Mouse (Mus musculus) layer of hippocampus, postnatal 14 days (tissue): ENCODE measurements around the gene Gtpbp1. TPM values are rescaled to one million over a fixed set of nuclear protein-coding genes. Genes with fewer than 3 reads are reported as not detected.

ENCODE experiments used
- DNase-seq, 2 experiments: peaks; one replicate each; pipeline ENCODE4 v3.0.0; 2021 to 2022; ENCODE audit warnings: low spot score in 2 of 2, mixed read lengths in 1 of 2
- total RNA-seq, 2 experiments: library from RNA; stranded (reverse); gene quantifications; 2 replicates each; pipeline ENCODE4 v1.2.3; 2021

Gtpbp1 gene
- total RNA-seq, 2 experiments from 2014 or later = 43.3 to 44.1 TPM

GRCm38 (mm10) chr15:79720796-79721195 lies 30.2 kb downstream of the Gtpbp1 start:
- no peak for DNase-seq

DNA sequence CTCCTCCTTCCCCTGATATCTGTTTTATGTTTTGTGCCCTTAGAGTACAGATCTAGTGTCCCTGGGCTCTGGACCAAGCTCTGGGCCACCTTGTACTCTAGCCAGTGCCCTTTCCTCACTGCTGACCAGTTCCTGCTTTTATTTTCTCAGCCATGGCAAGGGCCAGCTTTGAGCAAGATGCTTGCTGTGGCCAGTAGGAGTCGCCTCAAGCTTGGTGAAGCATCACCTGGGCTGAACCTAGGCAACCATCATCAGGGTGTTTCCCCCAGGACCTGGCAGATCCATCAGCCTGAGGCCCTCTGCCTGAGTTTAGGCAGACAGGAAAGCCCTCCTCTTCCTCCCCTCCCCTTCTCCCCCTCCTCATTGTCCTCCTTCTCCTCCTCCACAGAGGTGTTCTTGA lies 32.8 kb downstream of the Gtpbp1 start:
- DNase-seq = no peak

GRCm38 (mm10) chr15:79725190-79725789 lies 34.6 kb downstream of the Gtpbp1 start:
- no peak for DNase-seq

- no peak for DNase-seq
Observed at GRCm38 (mm10) chr15:79727840-79728239, 37.2 kb downstream of the Gtpbp1 start.

DNA sequence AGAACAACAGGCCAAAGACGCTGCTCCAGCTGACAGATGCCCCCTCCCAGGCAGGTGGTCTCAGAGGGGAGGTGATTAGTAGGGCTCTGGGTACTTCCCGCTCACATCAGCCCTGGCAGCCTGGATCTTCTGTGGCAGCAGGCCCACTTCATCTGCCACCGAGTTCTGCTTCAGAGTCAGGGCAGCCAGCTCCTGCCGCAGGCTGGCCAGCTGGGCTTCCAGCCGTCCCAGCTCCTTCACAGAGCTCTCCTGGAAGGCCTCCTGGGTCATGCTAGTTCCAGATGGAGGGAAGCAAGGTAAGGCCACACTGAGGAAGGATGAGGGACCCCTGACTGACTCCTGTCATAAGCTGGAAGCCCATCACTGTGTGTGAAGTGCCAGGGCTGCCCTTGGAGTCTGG lies 37.7 kb downstream of the Gtpbp1 start:
- DNase-seq = peak in 1 of 2 experiments; percentile 50

DNA sequence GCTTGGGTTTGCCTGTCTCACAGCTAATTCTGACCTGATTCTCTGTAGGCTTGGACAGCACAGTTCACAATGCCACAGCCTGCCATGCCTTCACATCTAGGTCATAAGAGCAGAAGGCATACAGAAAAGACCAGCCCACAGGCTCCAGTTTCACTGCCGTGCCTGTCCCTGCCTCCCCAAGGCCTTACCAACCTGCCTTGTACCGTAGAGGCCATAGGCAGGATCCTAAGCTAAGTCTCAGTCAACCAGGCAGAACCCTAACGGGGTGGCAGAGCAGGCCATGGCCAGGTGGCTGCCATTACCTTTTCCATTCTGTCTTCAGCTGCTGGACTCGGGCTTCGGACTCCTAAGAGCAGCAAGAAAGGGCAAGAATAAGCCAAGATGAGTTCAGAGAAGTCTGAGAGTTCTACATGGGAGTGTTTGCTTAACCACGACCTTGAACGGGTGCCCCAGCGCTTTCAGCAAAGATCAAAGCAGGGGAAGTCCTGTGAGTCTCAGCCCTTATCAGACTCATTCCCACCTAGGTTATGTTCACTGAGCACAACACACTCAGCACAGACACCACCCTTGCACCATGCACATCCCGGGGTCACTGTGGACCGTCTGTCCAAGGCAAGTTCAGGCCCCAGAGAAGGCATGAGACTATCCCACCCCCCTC lies 38.2 kb downstream of the Gtpbp1 start:
- no peak for DNase-seq

DNA sequence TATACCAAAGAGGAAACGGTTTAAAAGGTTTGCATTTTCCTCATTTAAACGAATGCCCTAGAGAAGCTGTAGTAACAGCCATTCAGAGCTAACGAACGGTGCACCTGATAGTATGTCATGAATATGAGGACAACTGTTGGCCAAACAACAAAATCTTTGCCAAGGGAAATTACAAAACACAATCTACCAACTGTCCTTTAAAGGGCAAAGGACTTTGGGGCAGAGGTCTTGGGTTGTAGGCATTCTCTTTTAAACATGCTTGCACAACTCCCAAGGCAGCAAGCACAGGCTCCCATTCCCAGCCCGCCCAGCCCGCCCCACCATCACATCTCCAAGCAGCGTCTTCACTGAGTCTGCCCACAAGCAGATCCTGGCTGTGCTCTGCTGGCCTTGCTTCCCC lies 40.9 kb downstream of the Gtpbp1 start:
- no peak for DNase-seq

GRCm38 (mm10) chr15:79733192-79733591 lies 42.5 kb downstream of the Gtpbp1 start:
- no peak for DNase-seq

DNA sequence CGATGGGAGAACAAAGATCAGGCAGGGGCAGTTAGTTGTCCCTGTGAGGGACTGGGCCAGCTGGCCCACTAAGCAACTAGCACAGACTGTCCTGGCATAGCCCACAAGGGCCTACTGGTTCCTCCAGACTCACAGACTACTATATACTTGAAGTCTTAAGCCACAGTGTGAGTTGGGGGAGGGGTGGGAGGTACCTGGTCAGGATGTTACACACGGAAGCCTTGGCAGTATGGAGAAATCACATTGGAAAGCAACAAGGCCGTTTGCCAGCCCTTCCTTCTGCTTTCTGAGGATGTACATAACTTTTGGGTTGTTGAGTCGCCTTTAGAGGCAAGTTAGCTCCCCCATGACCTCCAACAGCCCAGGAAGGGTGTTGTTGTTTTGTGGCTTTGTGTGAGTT lies 43.0 kb downstream of the Gtpbp1 start:
- no peak for DNase-seq

DNA sequence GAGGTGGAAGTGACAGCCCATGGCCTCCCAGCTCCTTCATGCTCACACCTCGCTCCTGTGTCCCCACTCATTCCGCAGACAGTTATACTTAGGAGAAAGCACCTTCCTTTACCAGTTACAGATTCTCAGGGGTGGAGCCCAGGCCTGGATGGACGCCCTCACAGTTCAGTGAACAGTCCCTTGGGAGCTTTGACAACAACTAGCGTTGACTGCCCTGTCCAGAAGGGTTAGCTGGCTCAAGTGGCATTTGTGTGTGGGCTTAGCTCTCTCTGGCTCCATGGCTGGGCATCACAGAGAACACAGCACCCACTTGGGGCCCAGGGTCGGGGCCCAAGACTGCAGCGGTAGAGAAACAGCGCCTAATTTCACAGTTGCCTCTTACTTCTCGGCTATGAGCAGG lies 43.7 kb downstream of the Gtpbp1 start:
- no peak for DNase-seq

GRCm38 (mm10) chr15:79740739-79741138 lies 50.1 kb downstream of the Gtpbp1 start:
- no peak for DNase-seq

DNA sequence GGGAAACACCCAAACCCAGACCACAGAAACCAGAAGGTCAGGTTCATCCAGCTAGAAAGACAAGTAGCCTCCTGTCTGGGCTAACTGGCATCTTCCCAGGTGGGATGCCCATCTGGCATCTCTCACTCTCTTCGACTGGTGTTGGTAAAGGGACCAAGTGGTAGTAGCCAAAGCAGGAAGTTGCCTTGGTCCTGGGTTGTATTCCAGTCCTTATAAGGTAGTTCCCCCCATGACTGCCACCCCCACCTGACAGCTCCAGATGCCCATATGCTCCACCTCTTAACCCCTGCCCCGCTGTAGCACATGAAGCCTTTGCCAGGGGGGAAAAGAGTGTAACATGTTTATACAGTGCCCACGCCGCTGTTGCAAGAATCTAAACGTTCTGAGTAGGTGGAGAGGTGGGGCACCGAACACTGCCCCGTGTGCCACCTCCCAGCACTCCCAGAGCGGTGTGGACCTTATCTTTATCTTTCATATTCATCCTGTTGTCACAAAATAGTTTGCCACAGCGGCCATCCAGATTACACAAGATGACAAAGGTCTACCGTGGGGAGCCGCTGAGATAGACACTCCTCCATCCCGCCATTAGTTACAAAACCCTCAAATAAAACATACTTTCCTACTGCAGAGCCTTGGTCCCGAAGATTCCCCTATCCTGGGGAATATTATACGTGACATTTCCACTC lies 50.7 kb downstream of the Gtpbp1 start:
- DNase-seq = no peak

DNA sequence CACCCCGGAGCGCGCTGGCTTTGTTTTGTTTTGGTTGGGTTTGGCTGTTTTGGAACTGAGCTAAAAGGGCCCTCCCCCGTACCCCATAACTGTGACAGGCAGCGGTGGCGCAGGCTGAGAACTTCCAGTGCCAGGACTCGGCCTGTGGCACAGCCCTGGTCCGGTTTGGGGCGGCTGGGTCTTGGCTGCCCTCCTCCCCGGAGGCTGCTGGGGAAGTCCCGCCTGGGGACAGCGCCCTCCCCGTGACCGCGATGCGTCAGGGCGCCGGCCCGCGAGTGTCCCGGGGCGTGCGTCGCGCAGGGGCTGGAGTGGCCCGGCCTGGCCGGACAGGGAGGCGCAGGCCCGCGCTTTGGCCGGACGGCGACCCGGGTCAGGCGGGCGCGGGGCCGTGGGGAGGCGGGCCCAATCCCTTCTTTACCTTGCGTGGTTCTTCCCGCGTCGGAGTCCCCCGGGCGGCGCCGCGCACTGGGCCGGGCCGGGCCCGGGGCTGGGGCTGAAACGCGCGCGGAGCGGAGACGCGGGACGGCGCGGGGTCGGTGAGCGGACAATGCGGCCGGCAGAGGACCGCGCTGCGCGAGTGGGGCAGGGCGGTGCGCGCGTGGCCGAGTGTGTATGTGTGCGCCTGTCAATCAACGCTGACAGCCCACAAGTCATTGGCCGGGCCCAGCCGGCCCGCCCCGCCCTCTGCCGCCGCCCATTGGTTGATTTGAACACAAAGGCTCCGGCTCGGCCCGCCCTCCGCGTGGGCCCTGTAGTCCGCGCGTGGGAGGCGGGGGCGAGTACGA lies 51.5 kb downstream of the Gtpbp1 start, which contains the start of gene Sun2:
Gene Sun2, minus strand, starts transcription at position 616 of the 785 bp plus-strand sequence.
- DNase-seq = peak; percentile 87 to 94

GRCm38 (mm10) chr15:79742706-79743023 lies 52.0 kb downstream of the Gtpbp1 start:
- no peak for DNase-seq

- DNase-seq = no peak
Observed at GRCm38 (mm10) chr15:79744001-79744400, 53.4 kb downstream of the Gtpbp1 start.

DNA sequence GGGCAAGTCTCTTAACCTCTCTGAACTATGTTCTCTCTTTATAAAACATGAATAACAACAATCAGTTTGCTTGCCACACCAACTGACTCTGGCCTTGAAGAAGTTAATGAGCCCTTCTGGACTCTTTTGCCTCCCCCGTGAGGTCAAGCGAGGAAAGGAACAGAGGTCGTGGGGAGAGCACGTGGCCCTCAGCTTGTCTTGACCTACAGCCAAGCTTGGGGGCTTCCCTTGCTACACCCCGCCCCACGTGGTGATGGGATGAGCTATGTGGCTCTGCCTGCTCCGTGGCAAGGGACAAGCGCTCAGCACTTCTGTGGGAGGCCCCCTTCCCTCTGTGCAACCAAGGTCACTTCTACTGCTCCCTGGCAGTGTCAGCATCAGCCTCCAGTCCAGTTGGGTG lies 54.1 kb downstream of the Gtpbp1 start:
- no peak for DNase-seq

- no peak for DNase-seq
Observed at GRCm38 (mm10) chr15:79745312-79745711, 54.7 kb downstream of the Gtpbp1 start.

DNA sequence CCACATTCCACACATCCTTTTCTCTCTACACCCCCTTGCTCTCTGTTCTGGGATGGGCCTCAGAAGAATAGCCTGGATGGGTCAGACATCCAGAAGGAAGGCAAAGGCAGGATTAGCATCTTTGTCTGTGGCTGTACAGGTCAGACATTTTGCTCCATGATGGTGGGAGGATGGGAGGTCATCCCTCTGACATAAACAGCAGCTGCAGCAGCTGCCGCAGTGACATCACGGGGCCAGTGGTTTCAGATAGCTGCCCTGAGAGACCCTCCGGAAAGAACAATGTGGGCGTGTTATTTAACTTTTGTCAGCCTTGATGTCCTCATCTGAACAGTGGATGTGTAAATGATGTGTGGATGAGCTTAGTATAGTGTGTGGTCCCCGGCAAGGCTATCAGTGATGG lies 55.2 kb downstream of the Gtpbp1 start:
- DNase-seq = no peak

GRCm38 (mm10) chr15:79747998-79748397 lies 57.4 kb downstream of the Gtpbp1 start:
- no peak for DNase-seq

GRCm38 (mm10) chr15:79749162-79749561 lies 58.5 kb downstream of the Gtpbp1 start:
- no peak for DNase-seq

DNA sequence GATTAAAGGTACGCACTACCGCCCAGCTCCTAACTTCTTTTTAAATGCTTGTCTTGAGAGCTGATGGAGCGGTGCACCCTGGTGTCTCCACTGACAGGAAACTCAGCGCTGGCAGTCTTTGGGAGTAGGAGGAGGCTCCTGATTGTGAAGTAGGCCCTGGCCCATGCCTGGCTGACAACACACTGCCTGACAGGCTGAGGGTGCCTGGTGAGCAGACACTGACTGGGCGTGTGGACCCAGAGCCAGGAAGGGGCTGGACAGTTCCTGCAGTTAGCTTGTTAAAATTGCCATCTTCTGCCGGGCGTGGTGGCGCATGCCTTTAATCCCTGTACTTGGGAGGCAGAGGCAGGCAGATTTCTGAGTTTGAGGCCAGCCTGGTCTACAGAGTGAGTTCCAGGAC lies 59.6 kb downstream of the Gtpbp1 start:
- no peak for DNase-seq

GRCm38 (mm10) chr15:79751772-79752171 lies 61.1 kb downstream of the Gtpbp1 start:
- DNase-seq = no peak
